Mouse (Mus musculus) monocyte, adult 5-6 weeks (primary cell): ENCODE measurements around the gene Fdxr. TPM values are rescaled to one million over a fixed set of nuclear protein-coding genes. Genes with fewer than 3 reads are reported as not detected.
A peak's percentile ranks its signal among the peaks of the same experiment; 100 is the strongest.

Source experiments
- ATAC-seq: fragments of 153-309, 156-312 bp; replicated peaks from 2 replicates; pipeline ENCODE4 v1.8.0; 2017; ENCODE audit warnings: mild to moderate bottlenecking; ENCODE audit not compliant: low TSS enrichment, insufficient number of reproducible peaks, severe bottlenecking, poor library complexity, low FRiP score
- total RNA-seq: library from RNA; stranded (forward); fragments of 200-1000, 200-491, 200-594 nt; gene quantifications from 3 replicates; pipeline ENCODE4 v1.2.3, GENCODE M21; 2017

Gene Fdxr
- 8.4 to 14.8 TPM (median 11.7 TPM) in 3 replicates for total RNA-seq

GRCm38 (mm10) chr11:115276780-115277603 lies at the start of gene Fdxr:
Fdxr (minus strand) TSS chr11:115277050.
- peak; percentile 84 for ATAC-seq

- no peak for ATAC-seq
Observed at GRCm38 (mm10) chr11:115323354-115323753, 46.5 kb upstream of the Fdxr start.

- peak; percentile 47 for ATAC-seq
Observed at GRCm38 (mm10) chr11:115321906-115322693, 45.2 kb upstream of the Fdxr start, which contains the start of gene Ush1g. Ush1g (minus strand) TSS chr11:115322041.

- no peak for ATAC-seq
Observed at GRCm38 (mm10) chr11:115319704-115320383, 43.0 kb upstream of the Fdxr start.

GRCm38 (mm10) chr11:115318245-115319027 lies 41.6 kb upstream of the Fdxr start:
- ATAC-seq, result no peak

DNA sequence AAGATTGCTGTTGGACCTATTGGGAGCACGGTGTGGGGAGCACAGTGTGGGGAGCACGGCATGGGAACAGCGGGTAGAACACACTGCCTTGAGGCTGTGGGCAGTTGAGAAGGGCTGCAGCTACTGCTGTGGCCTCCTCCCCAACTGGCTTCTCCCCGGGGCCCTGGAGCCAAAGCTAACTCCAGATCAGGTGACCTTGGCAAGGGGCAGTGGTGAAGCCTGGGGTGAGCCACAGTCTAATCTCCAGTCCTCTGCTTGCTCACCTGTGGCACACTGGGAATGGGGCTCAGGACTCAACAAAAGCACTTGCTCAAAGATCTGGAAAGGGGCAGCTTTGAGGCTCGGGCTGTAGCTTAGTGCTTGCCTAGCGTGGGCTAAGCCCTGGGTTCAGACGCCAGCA lies 40.4 kb upstream of the Fdxr start:
- no peak for ATAC-seq

- ATAC-seq, result no peak
Observed at GRCm38 (mm10) chr11:115314249-115314648, 37.4 kb upstream of the Fdxr start.

DNA sequence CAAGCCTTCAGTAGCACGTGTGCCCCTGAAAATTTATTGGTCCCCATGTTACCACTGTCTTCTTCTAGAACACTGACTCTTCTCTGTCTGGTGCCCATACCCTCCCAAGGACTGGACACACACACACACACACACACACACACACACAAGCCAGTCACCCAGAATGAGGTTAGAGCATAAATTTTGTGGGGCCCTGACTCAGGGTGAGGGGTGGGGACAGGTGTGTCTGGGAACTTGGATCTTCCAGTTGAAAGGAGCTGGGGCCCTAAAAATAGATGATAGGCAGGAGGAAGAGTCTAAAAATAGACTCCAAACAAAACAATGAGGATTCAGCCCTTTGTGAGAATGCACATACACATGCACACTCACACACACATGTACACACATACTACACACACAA lies 31.9 kb upstream of the Fdxr start:
- no peak for ATAC-seq

DNA sequence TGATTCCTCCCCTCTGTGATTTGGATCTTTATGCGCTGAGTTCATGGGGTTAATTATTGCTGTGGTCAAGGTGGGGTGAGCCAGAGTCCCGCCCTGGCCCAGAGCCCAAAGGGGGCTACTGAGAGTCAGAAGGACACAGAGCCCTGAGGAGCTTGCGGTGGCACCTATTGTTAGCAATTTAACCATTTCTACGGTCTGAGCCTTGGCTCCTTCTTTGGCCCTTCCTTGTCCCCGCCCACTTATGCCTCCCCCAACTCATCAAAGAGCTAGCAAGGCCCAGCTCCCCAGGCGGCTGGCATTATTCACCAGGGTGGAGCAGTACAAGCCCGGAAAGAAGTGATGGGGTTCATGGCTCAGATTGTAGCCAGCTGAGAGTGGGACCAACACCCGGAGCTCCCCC lies 30.0 kb upstream of the Fdxr start, which contains the start of gene Otop2:
TSS of gene Otop2 (plus strand) at position 301 of the 400 bp plus-strand sequence.
- no peak for ATAC-seq

- no peak for ATAC-seq
Observed at GRCm38 (mm10) chr11:115303167-115303566, 26.3 kb upstream of the Fdxr start.

DNA sequence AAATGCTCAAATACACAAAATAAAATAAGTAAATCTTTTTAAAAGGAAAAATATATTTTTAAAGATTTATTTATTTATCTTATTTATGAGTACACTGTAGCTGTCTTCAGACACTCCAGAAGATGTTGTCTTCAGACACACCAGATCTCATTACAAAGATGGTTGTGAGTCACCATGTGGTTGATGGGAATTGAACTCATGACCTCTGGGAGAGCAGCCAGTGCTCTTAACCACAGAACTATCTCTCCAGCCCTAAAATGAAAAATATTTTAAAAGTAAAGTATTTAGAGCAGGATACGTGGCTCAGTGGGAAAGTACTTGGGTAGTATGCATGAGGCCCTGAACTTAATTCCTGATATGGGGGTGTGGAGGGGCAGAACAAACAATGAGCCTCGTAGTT lies 24.5 kb upstream of the Fdxr start:
- no peak for ATAC-seq

DNA sequence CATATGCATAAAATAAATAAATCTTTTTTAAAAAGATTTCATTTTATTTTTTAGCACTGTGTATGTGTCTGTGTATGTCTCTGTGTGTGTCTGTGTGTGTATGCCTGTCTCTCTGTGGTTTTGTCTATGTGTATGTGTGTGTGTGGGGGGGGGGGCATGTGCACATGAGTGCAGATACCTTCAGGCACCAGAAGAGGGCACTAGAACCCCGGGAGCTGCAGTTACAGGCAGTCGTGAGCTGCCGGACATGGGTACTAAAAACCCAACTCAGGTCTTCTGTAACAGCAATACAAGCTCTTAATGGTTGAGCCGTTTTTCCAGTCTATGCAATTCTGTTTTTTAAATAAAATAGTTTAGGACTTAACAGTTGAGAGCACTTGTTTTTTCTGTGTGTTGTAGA lies 23.9 kb upstream of the Fdxr start:
- ATAC-seq, result no peak

GRCm38 (mm10) chr11:115298160-115298559 lies 21.3 kb upstream of the Fdxr start:
- no peak for ATAC-seq

DNA sequence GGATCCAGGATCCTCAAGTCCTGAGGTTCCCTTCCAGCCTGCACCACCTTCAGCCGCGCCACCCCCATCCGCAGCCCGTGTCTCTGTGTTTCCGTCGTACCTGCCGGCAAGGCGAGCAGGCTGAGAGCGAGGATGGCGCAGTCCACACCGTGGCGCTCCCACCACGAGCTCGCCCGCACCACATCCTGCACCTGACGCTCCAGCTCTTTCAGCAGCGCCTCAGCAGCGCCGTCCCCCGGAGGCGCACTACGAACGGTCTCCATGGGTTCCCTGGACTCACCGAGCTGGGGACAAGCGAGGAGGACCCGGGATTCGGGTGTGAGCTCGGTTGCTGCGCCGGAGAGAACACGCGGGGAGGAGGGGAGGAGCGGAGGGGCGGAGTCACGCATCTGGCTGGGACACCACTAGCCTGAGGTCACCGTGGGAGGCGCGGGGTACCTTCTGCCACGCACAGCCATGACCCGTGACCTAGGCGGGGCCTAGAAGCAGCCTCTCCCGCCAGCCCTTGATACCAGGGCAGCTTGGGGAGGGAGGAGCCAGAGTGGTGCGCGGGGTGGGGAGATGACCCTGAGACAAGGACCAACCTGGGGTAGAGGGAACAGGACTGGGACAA lies 20.5 kb upstream of the Fdxr start, which contains the start of gene Fads6:
TSS of gene Fads6 (minus strand) at position 450 of the 613 bp plus-strand sequence.
- peak; percentile 38 for ATAC-seq

DNA sequence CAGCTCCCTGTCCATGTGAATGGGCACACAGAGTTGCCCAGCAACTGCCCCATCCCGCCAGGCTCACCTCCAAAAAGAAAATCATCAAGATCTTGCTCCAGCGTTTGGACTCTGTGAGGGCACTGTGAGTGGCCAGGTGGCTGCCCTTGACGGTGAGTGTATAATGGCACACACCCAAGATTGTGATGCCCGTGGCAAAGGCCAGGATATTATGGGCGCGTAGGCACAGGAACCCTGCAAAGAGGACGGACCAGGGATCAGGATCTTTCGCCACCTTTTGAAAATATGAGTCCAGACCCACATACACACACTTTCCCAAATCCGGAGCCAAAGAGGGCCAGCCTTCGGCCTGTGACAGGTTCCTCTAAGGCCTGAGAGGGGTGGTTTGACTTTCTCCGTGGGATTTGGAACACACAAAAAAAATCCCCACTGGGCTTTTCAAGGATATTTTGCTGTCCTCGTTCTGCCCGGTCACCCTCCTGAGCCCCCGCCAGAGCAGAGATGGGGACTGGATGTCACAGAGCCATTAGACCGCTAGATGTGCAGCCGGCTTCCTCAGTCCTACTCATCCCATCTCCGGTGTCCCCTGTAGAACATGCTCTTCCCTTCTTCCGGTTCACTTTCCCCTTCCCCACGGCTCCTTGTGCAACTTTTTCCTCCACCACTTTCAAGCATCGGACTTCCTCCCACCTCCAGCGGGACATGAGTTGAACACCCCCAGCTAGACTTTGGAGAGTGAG lies 19.8 kb upstream of the Fdxr start:
- ATAC-seq, result no peak

DNA sequence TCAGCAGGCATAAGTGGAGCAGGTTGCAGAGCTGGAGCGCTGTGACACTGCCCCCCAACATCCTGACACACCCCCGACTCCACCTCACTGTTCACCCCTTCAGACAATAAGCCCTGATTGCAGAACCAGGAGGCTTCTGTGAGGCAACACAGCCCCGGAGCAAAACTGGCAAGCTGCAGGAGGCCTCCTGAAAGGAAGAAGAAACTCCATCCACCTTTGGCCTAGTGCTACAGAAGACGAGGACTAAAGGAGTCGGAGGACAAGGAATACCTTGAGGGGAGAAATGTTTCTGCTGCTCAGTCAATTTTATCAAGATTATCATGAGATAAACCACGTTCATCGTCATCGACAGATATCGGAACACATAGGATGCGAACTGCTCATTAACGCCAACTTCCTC lies 19.1 kb upstream of the Fdxr start:
- no peak for ATAC-seq

GRCm38 (mm10) chr11:115292631-115293375 lies 16.0 kb upstream of the Fdxr start:
- ATAC-seq, result no peak
